Mouse (Mus musculus) thymus, adult 2 months (tissue): ENCODE results near the gene Sgca.

Experiments
- CTCF ChIP-seq: fragments of 200-500 bp; IDR thresholded peaks from 2 replicates; pipeline ENCODE4 v1.5.1; 2012; ENCODE audit warnings: mild to moderate bottlenecking, control low read depth, low read length, moderate library complexity, borderline replicate concordance; ENCODE audit not compliant: control insufficient read depth, poor library complexity, insufficient read depth; ENCODE audit errors: extremely low read depth
- POLR2A ChIP-seq: fragments of 200-500 bp; IDR thresholded peaks from 2 replicates; pipeline ENCODE4 v1.6.1; 2012; ENCODE audit warnings: mild to moderate bottlenecking, low read length, control low read depth, moderate library complexity; ENCODE audit not compliant: control insufficient read depth, poor library complexity, insufficient read depth; ENCODE audit errors: extremely low read depth

GRCm38 (mm10) chr11:95009629-95010014 is 33.5 kb upstream of the Sgca start, which contains the start of gene Samd14:
- TF ChIP-seq CTCF = no peak
- TF ChIP-seq POLR2A = no peak
